Mouse (Mus musculus) left cerebral cortex, postnatal 25 days (tissue): Measurements from ENCODE around the gene Wdr35. TPM values are rescaled to one million over a fixed set of nuclear protein-coding genes. Genes with fewer than 3 reads are reported as not detected.
"Not testable (repeated sequence)": the region's sequence is repeated elsewhere in the genome, so short reads cannot be mapped to it uniquely, and the experiment has no call there.

Experiments
- DNase-seq, 2 experiments: peaks; one replicate each; pipeline ENCODE4 v3.0.0; 2022; ENCODE audit warnings: low spot score in 2 of 2, mixed read lengths in 1 of 2
- intact Hi-C: fragments of 180-260 bp; cut with DNase I; formaldehyde crosslinking; loops from one replicate; pipeline ENCODE4 v1.15.1; 2025
- total RNA-seq, 2 experiments: library from RNA; stranded (reverse); gene quantifications; 2 replicates each; pipeline ENCODE4 v1.2.3; 2021

The Wdr35 gene
- 10 to 100 TPM; 44.9 to 46.1 TPM for total RNA-seq

DNA sequence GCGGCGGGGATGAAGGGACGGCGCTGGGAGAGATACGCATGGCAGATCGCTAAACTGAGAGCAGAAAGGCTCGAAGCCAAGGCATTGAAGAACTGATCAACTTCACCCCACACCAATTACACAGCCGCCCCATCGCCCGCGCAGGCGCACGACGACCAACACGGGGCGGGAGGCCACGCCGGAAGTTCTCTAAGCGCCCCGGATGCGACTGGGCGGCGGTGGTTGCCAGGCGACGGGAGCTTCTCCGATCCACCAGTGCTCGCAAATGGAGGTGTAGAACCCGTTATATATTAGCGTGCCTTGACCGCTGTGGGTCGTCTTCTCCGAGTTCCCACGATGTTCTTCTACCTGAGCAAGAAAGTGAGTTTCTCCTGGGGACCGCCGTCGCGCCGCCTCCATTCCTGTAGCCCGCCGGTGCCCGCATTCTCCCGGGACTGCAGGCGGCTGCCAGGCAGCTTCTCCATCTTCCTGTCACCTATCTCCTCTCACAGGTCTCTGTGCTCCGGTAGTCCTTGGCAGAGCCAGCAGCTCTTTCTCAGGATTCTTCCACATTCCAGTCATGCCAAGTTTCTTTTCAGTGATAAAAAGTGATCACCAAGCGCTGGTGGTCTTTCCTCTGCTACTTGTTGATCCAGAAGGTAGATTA is at the start of gene Wdr35:
Gene Wdr35 (plus strand): TSS at position 73 of the 646 bp plus-strand sequence.
- intact Hi-C loops: loop anchor here (2.0 kb wide), 1 partner anchor 51 kb away; no protein-coding TSS in a partner anchor
- peak; percentile 90 to 95 for DNase-seq

DNA sequence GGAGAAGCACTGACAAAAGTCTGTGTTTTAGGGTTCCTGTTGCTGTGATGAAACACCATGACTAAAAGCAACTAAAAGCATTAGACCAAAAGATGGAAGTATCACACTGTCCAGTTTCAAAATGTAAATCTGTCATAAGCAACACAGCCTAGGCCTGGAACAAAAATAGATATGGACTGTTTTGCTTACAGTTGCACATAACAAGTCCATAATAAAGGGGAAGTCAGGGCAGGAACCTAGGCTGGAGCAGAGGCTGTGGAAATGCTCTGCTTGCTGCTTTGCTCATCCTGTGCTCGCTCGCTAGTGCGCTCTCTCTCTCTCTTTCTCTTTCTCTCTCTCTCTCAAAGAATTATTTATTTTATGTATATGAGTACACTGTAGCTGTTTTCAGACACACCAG is 46.0 kb upstream of the Wdr35 start:
- no peak for DNase-seq
- intact Hi-C loops: no loop called here

DNA sequence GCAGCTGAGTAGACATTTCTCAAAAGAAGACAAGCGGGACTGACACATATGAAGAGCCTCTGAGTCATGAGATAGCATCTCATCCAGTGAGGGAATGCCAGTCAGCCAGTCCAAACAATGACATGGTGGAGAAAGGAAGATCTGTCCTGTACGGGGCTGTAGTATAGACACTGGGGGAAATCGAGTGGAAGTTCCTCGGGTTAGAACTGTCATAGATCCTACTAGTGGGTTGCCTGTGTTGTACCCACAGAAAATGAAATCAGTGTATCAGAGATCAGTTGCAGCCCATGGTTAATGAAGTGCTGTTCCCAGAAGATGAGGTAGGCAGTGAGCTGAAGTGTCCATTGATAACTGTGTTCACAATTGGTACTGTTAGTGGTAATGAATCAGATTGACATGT is 44.9 kb upstream of the Wdr35 start:
- no peak for DNase-seq
- intact Hi-C loops: no loop called here

- no peak for DNase-seq
- intact Hi-C loops: loop anchor here (5.0 kb wide), 1 partner anchor 39 kb away; no protein-coding TSS in a partner anchor
Measured at GRCm38 (mm10) chr12:8931083-8931482, 42.6 kb upstream of the Wdr35 start.

GRCm38 (mm10) chr12:8935349-8935748 is 38.3 kb upstream of the Wdr35 start:
- DNase-seq: no peak
- intact Hi-C loops: no loop called here

DNA sequence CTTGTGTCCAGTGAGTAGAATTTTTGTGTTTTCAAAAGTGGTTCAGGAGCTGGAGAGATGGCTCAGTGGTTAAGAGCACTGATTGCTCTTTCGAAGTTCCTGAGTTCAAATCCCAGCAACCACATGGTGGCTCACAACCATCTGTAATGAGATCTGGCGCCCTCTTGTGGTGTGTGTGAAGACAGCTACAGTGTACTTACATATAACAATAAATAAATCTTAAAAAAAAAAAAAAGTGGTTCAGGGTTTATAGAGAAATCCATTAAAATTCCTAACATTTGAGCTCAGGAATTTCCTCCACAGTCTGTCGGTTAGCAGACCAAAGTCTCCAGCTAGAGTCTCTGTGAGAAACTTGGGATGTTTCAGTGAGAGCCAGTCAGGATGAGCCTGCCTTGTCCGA is 37.5 kb upstream of the Wdr35 start:
- DNase-seq, intact Hi-C loops: not testable (repeated sequence)

DNA sequence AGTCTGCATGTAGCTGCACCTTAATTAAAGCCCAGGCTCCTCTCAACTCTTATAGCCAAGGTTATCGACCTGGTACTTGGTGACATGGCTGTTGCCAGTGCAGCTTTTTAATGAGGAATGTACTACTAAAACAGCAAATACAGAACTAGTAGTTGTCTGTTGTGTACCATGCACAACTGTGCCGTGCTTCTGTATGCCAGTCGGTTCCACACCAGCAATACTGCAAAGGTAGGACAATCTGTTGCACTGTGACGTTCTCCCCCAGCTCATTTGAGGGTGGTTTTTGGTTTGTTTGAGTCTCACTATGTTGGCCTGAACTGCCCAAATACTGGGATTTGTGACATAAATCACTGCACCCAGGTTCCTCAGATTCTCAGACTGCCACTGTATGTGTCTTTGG is 34.2 kb upstream of the Wdr35 start:
- intact Hi-C loops: no loop called here
- DNase-seq: no peak

GRCm38 (mm10) chr12:8940011-8941005 is 33.4 kb upstream of the Wdr35 start:
- DNase-seq: no peak
- intact Hi-C loops: no loop called here

DNA sequence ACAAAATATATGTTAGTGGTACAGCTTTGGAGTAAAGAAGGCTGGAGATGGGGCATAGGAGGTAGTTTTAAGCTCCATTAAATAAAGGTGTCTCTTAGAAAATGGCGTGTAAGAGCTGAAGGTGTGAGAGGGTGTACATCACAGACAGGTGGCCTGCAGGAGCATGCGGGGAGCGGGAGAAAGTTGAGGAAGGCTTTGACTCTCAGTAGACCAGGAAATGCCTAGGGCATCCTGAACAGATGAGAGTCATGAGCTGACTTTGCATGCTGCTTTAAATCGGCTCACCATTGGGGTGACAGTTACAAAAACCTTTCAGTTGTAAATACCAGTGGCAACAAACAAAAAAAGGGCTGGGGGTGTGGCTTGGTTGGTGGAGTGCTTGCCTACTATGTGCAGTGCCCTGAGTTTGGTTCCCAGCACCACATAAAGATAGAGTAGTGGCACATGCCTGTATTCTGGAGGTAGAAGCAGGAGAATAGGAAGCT is 32.5 kb upstream of the Wdr35 start:
- DNase-seq: no peak
- intact Hi-C loops: no loop called here

GRCm38 (mm10) chr12:8941699-8942392 is 31.8 kb upstream of the Wdr35 start:
- intact Hi-C loops: no loop called here
- no peak for DNase-seq

DNA sequence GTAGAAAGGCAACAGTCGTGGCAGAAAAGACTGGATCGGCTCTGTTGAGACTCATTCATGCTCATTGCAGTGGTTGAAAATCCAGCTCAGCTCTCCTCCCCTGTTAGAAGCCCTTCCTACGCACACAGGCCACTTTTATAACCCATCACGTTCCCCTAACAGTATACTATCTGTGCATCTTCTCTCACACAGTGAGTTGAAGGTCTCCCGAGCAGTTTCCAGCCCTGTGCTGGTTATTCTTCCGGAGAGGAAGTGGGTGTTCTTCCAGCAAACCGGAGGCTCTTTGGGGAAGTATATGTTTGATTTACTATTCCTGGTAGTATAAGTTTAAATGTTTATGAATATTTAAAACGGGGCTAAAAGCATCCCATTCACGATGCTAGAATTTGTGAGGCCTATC is 26.5 kb upstream of the Wdr35 start:
- peak in 1 of 2 experiments; percentile 36 for DNase-seq
- intact Hi-C loops: no loop called here

- intact Hi-C loops: no loop called here
- peak in 1 of 2 experiments; percentile 14 for DNase-seq
Measured at GRCm38 (mm10) chr12:8947714-8948464, 25.8 kb upstream of the Wdr35 start, which contains the start of gene Matn3. Gene Matn3 (plus strand): TSS chr12:8947929.

DNA sequence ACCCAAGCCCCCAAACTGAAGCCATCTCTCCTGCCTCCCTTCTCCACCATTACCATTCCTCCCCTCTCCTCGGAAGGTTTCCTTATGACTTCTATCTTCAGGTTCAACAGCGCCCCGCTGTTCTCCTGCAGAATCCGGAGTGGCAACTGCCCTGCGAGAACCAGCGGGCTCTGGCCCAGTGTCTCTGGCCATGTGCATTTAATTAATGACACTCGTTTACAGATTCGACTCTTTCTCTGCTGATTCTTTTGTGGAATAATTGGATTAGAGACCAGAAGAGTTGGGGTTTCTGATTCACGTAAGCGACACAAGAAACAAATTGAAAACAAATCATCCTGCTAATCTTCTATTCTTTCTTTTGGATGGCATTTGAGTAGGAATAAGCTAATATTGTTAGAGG is 20.6 kb upstream of the Wdr35 start:
- DNase-seq: no peak

GRCm38 (mm10) chr12:8954161-8954561 is 19.5 kb upstream of the Wdr35 start:
- intact Hi-C loops: no loop called here
- DNase-seq: no peak

More for the DNA sequence above, 20.6 kb upstream of the Wdr35 start:
- intact Hi-C loops: no loop called here

DNA sequence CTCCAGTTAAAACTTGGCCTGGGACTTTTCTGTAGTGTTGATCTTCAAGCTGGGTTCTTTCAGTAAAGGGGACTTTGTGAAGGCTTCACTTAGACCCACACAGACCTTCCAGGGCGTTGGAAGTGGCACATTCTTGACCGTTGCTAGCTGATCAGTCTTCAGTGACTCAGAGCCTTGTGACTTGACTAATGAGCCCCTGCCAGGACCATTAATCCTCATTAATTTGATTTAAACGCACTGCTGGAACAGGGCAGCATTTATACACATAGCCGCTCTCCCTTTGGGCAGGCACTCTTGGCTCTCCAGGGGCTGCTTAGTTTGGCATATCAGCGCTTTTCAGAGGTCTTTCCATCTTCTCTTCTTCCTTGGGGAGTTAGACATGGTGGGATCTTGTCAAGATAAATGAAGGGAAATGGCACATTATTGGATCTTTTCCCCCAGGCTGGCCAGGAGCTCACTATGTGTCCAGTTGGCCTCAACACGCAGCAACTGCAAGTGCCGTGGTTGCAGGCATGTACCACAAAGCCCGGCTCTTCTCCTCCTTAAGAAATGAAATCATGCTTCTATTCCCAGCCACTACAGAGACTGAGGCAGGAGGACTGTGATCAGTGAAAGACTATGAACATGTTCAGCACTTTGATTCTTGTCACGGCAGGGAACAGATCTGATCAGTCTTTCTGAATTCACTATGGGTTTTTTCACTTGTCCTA is 11.9 kb upstream of the Wdr35 start:
- intact Hi-C loops: no loop called here

GRCm38 (mm10) chr12:8969828-8970227 is 3.9 kb upstream of the Wdr35 start:
- no peak for DNase-seq
- intact Hi-C loops: no loop called here

More for the DNA sequence above, 11.9 kb upstream of the Wdr35 start:
- DNase-seq: no peak

DNA sequence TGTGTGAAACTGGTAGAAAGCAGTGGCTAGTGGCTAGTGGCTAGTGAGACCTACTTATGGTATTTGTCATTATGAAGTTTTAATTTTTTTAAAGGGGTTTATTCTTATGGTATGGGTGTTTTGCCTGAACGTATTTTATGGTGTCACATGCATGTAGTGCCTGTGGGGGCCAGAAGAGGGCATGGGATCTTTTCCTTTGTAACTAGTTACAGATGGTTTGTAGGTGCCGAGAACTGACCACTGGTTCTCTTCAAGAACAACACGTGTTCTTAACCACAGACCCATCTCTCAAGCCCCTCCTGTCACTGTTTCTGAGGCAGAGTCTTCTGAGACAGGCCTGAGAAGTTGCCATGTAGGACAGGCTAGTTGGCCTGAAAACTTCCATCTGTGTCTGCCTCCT is 1.4 kb downstream of the Wdr35 start:
- intact Hi-C loops: loop anchor here (2.0 kb wide), 1 partner anchor 52 kb away; no protein-coding TSS in a partner anchor
- DNase-seq: no peak

DNA sequence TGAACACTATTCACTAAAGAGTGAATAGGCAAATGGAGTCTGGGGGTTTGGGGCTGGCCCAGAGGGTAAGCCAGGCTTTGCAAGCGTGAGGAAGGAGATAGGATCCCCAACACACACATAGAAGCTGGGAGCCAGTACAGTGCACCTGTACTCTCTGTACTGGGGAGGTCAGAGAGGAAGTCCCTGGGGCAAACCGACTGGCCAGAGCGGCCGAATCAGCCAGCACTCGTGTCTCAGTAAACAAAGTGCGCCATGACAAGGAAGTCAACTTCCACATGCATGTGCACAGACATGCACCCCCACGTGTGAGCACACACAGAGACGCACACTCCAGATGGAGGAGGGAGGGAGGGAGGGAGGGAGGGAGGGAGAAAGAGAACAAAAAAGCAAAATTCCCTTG is 19.5 kb downstream of the Wdr35 start:
- intact Hi-C loops: no loop called here
- DNase-seq: no peak
